Mouse (Mus musculus) bone marrow, adult 2 months (tissue): Measurements from ENCODE around the gene Ptchd4. TPM values are rescaled to one million over a fixed set of nuclear protein-coding genes. Genes with fewer than 3 reads are reported as not detected.

Source experiments
- H3K27ac ChIP-seq: fragments of 200-500 bp; 2 replicates; pipeline ENCODE4 v1.5.1; 2012; ENCODE audit warnings: low read depth, mild to moderate bottlenecking, control low read depth, inconsistent platforms, low read length; ENCODE audit not compliant: control insufficient read depth, poor library complexity, insufficient read depth
- H3K4me1 ChIP-seq: fragments of 200-500 bp; 2 replicates; pipeline ENCODE4 v1.6.1; 2011; ENCODE audit warnings: low read length; ENCODE audit not compliant: control insufficient read depth, insufficient read depth
- H3K4me3 ChIP-seq: fragments of 200-500 bp; replicated peaks from 2 replicates; pipeline ENCODE3; 2011; ENCODE audit warnings: mild to moderate bottlenecking, low read depth, low read length, control low read depth; ENCODE audit not compliant: control insufficient read depth
- CTCF ChIP-seq: fragments of 200-500 bp; IDR thresholded peaks from 2 replicates; pipeline ENCODE4 v1.5.1; 2011; ENCODE audit warnings: low read length, control low read depth; ENCODE audit not compliant: control insufficient read depth, insufficient read depth
- POLR2A ChIP-seq: fragments of 200-500 bp; IDR thresholded peaks from 2 replicates; pipeline ENCODE4 v1.6.1; 2011; ENCODE audit warnings: low read depth, mild to moderate bottlenecking, control low read depth, low read length, borderline replicate concordance; ENCODE audit not compliant: control insufficient read depth
- WGBS: fragments of 180-500 bp; shearing (Covaris S2); methylation state at CpG from one replicate; pipeline ENCODE4 v1.1.7; 2018; 5-methylcytosine and 5-hydroxymethylcytosine counted together
- polyA plus RNA-seq: library from polyadenylated mRNA; stranded (reverse); fragments of >200 nt; gene quantifications from 2 replicates; pipeline ENCODE4 v1.2.4, GENCODE M21; 2011; ENCODE audit warnings: low replicate concordance; ENCODE audit not compliant: missing spikeins, insufficient read depth, insufficient read length

Gene Ptchd4
- polyA plus RNA-seq, 1 experiment: not detected

- Histone ChIP-seq H3K4me3 (no peak overlapping the region), H3K4me1 (no peaks in the 10 kb centered on the region), H3K27ac (no peak overlapping the region)
- TF ChIP-seq POLR2A (no peak), CTCF (no peak)
- WGBS: 85% methylated on average over 6 of the region's 6 CpGs
These were observed 47.5 kb downstream of the Ptchd4 start for GRCm38 (mm10) chr17:42363085-42363710.

DNA sequence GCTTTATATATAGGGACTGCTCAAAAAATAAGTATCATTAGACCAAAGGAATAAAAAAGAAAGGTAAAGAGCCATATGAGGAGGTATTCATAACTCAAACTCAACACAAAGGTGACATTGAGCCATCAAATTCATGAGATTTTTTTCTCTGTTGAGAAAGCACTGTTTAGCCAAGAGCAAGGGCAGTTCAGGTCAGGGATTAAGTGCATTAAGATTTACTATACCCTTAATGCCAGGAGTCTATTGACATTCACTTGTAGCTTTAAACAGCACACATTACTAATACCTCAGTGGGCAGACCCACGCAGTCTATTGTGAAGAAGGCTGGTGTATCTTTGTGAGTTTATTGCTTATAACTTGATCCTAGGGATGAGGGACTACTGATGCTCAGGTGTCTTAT is 49.0 kb downstream of the Ptchd4 start:
- Histone ChIP-seq H3K27ac (no peak overlapping the region), H3K4me1 (no peaks in the 10 kb centered on the region), H3K4me3 (no peak overlapping the region)
- WGBS: 44% methylated on average over 1 of the region's 1 CpGs
- TF ChIP-seq POLR2A (no peak), CTCF (no peak)

GRCm38 (mm10) chr17:42374881-42375280 is 59.1 kb downstream of the Ptchd4 start:
- no peak overlapping the region for H3K27ac ChIP-seq
- no peaks in the 10 kb centered on the region for H3K4me1 ChIP-seq
- WGBS: 84% methylated on average over 4 of the region's 4 CpGs
- TF ChIP-seq POLR2A (no peak), CTCF (no peak)
- no peak overlapping the region for H3K4me3 ChIP-seq

- Histone ChIP-seq H3K4me1 (no peaks in the 10 kb centered on the region), H3K4me3 (no peak overlapping the region), H3K27ac (no peak overlapping the region)
- TF ChIP-seq POLR2A: no peak
These were observed 77.3 kb downstream of the Ptchd4 start for GRCm38 (mm10) chr17:42393086-42393485.

DNA sequence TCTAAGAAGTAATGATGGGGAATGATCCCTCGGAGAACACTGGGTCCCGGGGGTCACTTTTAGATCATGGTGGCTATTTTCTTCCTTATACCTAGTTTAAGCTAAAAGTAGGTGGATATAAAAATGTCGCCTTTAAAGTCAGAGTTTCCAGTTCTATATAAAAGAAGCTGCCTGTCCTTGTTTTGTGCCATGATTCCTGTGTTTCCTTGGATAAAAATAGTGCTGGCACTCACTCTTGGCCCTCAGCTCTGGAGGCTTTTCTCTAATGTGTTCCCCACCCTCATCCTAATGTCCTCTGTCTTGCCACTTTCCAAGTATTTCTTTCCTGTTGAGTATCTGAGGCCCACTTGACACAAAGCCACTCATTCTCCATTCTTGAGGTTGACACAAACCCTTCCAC is 79.6 kb downstream of the Ptchd4 start:
- Histone ChIP-seq H3K4me3 (no peak overlapping the region), H3K27ac (no peak overlapping the region), H3K4me1 (no peaks in the 10 kb centered on the region)
- TF ChIP-seq POLR2A (no peak), CTCF (no peak)
- WGBS: 80% methylated on average over 3 of the region's 3 CpGs

DNA sequence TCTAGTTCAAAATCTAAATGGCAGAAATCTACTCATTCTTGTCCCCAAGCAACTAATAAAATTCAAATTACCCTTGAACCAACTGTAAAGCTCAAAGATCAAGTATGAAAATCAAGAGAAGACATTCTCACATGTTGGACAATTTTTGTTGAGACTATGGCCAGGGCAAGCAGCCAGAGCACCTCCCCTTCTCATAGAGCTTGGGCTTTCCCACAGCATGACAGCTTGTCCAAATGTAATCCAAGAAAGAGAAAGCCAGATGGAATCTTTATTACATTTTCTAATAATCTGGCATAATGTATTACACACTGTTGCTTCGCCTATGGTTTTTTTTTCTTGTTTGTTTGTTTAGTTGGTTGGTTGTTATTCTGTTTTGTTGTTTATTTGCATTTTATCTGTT is 102.7 kb downstream of the Ptchd4 start:
- H3K4me3 ChIP-seq: no peak overlapping the region
- TF ChIP-seq CTCF: no peak
- WGBS: 82% methylated on average over 1 of the region's 1 CpGs

DNA sequence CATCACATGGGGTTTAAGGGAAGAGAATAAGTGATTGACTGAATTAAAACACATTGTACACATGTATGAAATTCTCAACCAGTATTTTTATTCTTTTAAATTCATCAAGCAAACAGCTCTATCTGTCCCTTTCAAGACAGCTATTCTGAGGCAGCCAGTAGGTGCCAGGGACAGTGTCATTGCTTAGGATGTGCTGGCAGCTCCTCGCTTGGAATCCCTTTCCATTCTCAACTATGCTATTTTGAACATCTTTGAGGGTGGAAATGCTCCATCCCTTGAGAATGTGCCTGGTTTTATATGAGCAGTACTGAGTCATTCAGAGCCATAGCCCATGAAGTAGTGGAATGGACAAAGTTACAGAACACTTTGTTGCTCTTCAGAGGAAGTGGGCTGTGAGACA is 112.2 kb downstream of the Ptchd4 start:
- no peak overlapping the region for H3K27ac ChIP-seq
- H3K4me3 ChIP-seq: no peak overlapping the region
- no peaks in the 10 kb centered on the region for H3K4me1 ChIP-seq
- TF ChIP-seq CTCF: no peak
- no peak for TF ChIP-seq POLR2A
- 60% methylated on average over 1 of the region's 1 CpGs for WGBS

More for the DNA sequence above, 102.7 kb downstream of the Ptchd4 start:
- Histone ChIP-seq H3K27ac (no peak overlapping the region), H3K4me1 (no peaks in the 10 kb centered on the region)

DNA sequence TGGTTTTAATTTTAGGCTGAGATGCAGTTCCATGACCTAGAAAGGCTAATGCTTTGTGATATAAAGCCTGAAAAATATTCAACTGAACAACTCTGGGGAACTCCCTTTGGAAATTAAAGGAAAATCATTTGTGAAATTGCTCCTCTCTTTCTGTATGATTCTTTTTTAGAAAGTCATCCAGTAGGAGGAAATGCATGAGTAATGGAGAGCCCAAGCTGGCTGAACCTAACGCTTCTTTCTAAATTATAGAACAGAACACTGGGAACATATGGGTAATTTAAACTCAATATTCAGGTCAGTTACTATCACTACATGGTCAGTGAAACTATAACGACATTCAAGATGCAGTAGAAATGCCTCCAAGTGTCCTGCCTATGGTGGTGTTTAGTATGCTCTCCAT is 114.6 kb downstream of the Ptchd4 start:
- TF ChIP-seq POLR2A (no peak), CTCF (no peak)
- no peak overlapping the region for H3K4me3 ChIP-seq
- no peaks in the 10 kb centered on the region for H3K4me1 ChIP-seq
- 77% methylated on average over 2 of the region's 2 CpGs for WGBS
- H3K27ac ChIP-seq: no peak overlapping the region

DNA sequence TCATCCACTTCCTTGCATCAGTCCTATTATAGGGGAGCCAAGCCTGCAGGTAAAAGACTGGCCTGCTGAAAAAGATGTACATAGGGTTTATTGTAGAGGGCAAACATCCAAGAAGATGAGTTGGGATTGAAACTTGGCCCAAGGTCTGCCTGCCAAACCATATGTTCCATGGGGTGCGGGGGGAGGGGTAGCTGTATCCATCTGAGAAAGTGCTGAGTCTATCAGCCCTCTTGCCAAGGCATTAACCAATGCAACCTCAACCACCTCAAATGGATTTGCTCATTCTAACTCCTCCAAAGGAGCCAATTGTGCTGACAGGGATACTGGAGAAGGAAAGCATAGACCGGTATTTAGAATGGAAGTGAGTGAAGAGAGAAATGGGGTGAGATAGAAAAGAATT is 136.5 kb downstream of the Ptchd4 start:
- no peak for TF ChIP-seq CTCF
- TF ChIP-seq POLR2A: no peak
- WGBS: 74% methylated on average over 2 of the region's 2 CpGs

More for the DNA sequence above, 136.5 kb downstream of the Ptchd4 start:
- Histone ChIP-seq H3K4me3 (no peak overlapping the region), H3K27ac (no peak overlapping the region), H3K4me1 (no peaks in the 10 kb centered on the region)
